ENCODE assay signal across 8 mouse cellular contexts in the genomic region with DNA sequence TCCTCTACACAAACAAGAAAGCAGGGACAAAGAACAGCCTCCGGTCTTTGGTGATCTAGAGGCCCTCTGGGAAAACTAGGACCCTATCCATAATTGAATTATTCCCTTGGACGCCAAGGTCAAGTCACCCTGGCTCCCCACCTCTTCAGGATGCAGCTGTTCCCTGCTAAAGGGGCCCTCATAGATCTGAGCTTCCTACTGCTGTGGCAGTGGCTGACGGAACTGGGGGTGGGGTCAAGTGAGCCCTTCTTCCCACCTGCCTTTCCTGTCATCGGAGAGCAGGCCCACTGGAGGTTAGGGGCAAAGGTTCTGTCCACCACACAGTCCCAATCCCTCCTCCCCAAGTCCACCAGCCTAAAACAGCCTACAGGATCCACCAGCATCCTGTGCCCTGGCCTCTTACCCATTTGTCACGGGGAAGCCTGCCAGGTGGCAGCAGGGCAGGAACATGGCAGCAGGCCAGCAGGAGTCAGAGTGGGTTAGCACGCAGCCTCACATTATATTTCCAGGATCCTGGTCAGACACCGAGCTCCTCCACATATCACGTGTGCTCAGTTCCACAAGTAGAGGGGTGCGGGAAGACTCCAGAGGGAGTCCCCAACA. TPM values are rescaled to one million over a fixed set of nuclear protein-coding genes. Genes with fewer than 3 reads are reported as not detected.
DNase-seq lines count a peak whose midpoint lies in the region; ATAC-seq and TF ChIP-seq lines count a peak whose summit lies in the region.

No protein-coding gene starts in this region.

- H3K79me2 ChIP-seq in myocyte (ENCODE audit: control insufficient read depth, insufficient read depth): no peaks in the 10 kb centered on the region

- no peaks in the 10 kb centered on the region for H3K27me3 ChIP-seq in hindbrain, embryonic 13.5 days
- no peaks in the 10 kb centered on the region for H3K27me3 ChIP-seq in limb, embryonic 15.5 days
- H3K27me3 ChIP-seq in myocyte (ENCODE audit: control insufficient read depth, insufficient read depth, insufficient read length): no peaks in the 10 kb centered on the region

- peak; percentile 88 for DNase-seq in MN1 (ENCODE audit: low spot score)
- peak; percentile 53 for DNase-seq in brain, embryonic 14.5 days (ENCODE audit: low read depth)
- DNase-seq in gastrocnemius, adult 2 months: peak; percentile 88
- DNase-seq in c-Kit-positive CD71-positive TER-119-positive erythroid progenitor cells, embryonic 14.5 days (ENCODE audit: low spot score): no peak

- peak overlapping the region; percentile 47 for H3K4me3 ChIP-seq in gastrocnemius, adult 2 months
- peak overlapping the region; percentile 12; the same call in 1 of the 2 replicates for H3K4me3 ChIP-seq in hindbrain, embryonic 13.5 days
- no peak overlapping the region for H3K4me3 ChIP-seq in limb, embryonic 15.5 days
- H3K4me3 ChIP-seq in myocyte: no peak overlapping the region

- H3ac ChIP-seq in myocyte (ENCODE audit: control insufficient read depth, insufficient read length): no peak overlapping the region

- peaks cover 79% of the 10 kb centered on the region for H3K4me1 ChIP-seq in hindbrain, embryonic 13.5 days (replicated peaks)
- H3K4me1 ChIP-seq in limb, embryonic 15.5 days: peaks cover 63% of the 10 kb centered on the region

- peak; percentile 2; the same call in 1 of the 2 replicates for ATAC-seq in hindbrain, embryonic 13.5 days (ENCODE audit: low FRiP score)
- ATAC-seq in limb, embryonic 15.5 days (ENCODE audit: insufficient number of reproducible peaks, low FRiP score, low TSS enrichment, low read depth): peak; percentile 33; the same call in 1 of the 2 replicates
- ATAC-seq in megakaryocyte-erythroid progenitor cell, adult 5-6 weeks (replicated peaks; ENCODE audit: low FRiP score, low TSS enrichment, poor library complexity, severe bottlenecking): no peak

- no peaks in the 10 kb centered on the region for H3K9me3 ChIP-seq in hindbrain, embryonic 13.5 days
- no peaks in the 10 kb centered on the region for H3K9me3 ChIP-seq in limb, embryonic 15.5 days

- H3K27ac ChIP-seq in gastrocnemius, adult 2 months: peak overlapping the region; percentile 89
- H3K27ac ChIP-seq in hindbrain, embryonic 13.5 days: peak overlapping the region; percentile 95
- peak overlapping the region; percentile 51; the same call in 1 of the 2 replicates for H3K27ac ChIP-seq in limb, embryonic 15.5 days

- TF ChIP-seq POLR2A in brain, embryonic 14.5 days (IDR thresholded peaks at IDR 0.05; ENCODE audit: borderline replicate concordance, extremely low read depth, insufficient read depth, insufficient read length, poor library complexity, severe bottlenecking): no peak
- TF ChIP-seq POLR2A in myocyte (IDR thresholded peaks at IDR 0.05; ENCODE audit: insufficient read length, low read depth): no peak

- 35% methylated on average over 9 of the region's 9 CpGs for WGBS in hindbrain, embryonic 13.5 days
- 46% methylated on average over 9 of the region's 9 CpGs for WGBS in limb, embryonic 15.5 days

- H3K4me2 ChIP-seq in hindbrain, embryonic 13.5 days: peak overlapping the region; percentile 50
- 0 out of 2 replicates have a peak overlapping the region, but pooled peaks have one; percentile 26 for H3K4me2 ChIP-seq in limb, embryonic 15.5 days
- peak overlapping the region; percentile 88 for H3K4me2 ChIP-seq in myocyte (ENCODE audit: low read depth)

- H3K9ac ChIP-seq in hindbrain, embryonic 13.5 days: peak overlapping the region; percentile 65
- H3K9ac ChIP-seq in limb, embryonic 15.5 days: no peak overlapping the region

- intact Hi-C loops in gastrocnemius, adult 2 months (cut with DNase I): no loop called here

- H3K36me3 ChIP-seq in hindbrain, embryonic 13.5 days: 0 out of 2 replicates have a peak, but pooled peaks cover 3% of the 10 kb centered on the region
- 0 out of 2 replicates have a peak, but pooled peaks cover 4% of the 10 kb centered on the region for H3K36me3 ChIP-seq in limb, embryonic 15.5 days
- H3K36me3 ChIP-seq in myocyte (ENCODE audit: control insufficient read depth, insufficient read depth): no peaks in the 10 kb centered on the region

- TF ChIP-seq CTCF in brain, embryonic 14.5 days (IDR thresholded peaks at IDR 0.05; ENCODE audit: borderline replicate concordance, extremely low read depth, insufficient read depth, insufficient read length): no peak
- no peak for TF ChIP-seq CTCF in gastrocnemius, adult 2 months (IDR thresholded peaks at IDR 0.05)

TF ChIP-seq in myocyte, 11 proteins besides CTCF, POLR2A, EP300 and RAD21:
- TF ChIP-seq MYOD1 (IDR thresholded peaks at IDR 0.05; ENCODE audit: control insufficient read depth in 1 of 3, insufficient read length in 2 of 3, low read depth in 2 of 3) (peak in 2 of 3 experiments; percentile 39 to 51), POLR2AphosphoS2 (IDR thresholded peaks at IDR 0.05; ENCODE audit: insufficient read length, low read depth) (no peak), MYOG (IDR thresholded peaks at IDR 0.05; ENCODE audit: control insufficient read depth in 1 of 3, insufficient read depth in 1 of 3, insufficient read length in 2 of 3, low read depth in 2 of 3) (peak in 1 of 3 experiments; percentile 40)

RNA-seq across cellular contexts. Expression of gene Tbc1d16, which starts 12.3 kb away (rescaled TPM):
- polyA plus RNA-seq in brain, embryonic 14.5 days (2012; rRNA removed): 69.8 and 99.3 TPM in 2 replicates
- 10 to 100 TPM; 30.7 to 36.6 TPM for total RNA-seq in gastrocnemius, adult 2 months (2021)
- polyA plus RNA-seq in hindbrain, embryonic 13.5 days (2015; fragmentation: Nextera tagmentation; extraction: Ambion mirVana): 57.4 and 61.1 TPM in 2 replicates
- 17.4 and 18.3 TPM in 2 replicates for polyA plus RNA-seq in limb, embryonic 15.5 days (2015; fragmentation: Nextera tagmentation; extraction: Ambion mirVana)
- 8.5 TPM for polyA plus RNA-seq in myocyte (2012; fragmentation: generic; extraction: Trizol)
- 0.35 and 1.2 TPM in 2 replicates for total RNA-seq in megakaryocyte-erythroid progenitor cell, adult 5-6 weeks (2014; fragmentation: Nextera tagmentation)
- total RNA-seq in megakaryocyte-erythroid progenitor cell, adult 5-6 weeks (2017): 0.61 and 2.0 TPM in 2 replicates

RNA-seq across cellular contexts. Expression of gene Ccdc40, which starts 12.4 kb away (rescaled TPM):
- polyA plus RNA-seq in brain, embryonic 14.5 days (2012; rRNA removed): 11.0 and 17.0 TPM in 2 replicates
- total RNA-seq in gastrocnemius, adult 2 months (2021): not detected
- 14.6 and 18.0 TPM in 2 replicates for polyA plus RNA-seq in hindbrain, embryonic 13.5 days (2015; fragmentation: Nextera tagmentation; extraction: Ambion mirVana)
- polyA plus RNA-seq in limb, embryonic 15.5 days (2015; fragmentation: Nextera tagmentation; extraction: Ambion mirVana): 1.9 and 2.2 TPM in 2 replicates
- 0.07 TPM for polyA plus RNA-seq in myocyte (2012; fragmentation: generic; extraction: Trizol)
- total RNA-seq in megakaryocyte-erythroid progenitor cell, adult 5-6 weeks (2014; fragmentation: Nextera tagmentation): 6.4 and 8.6 TPM in 2 replicates
- total RNA-seq in megakaryocyte-erythroid progenitor cell, adult 5-6 weeks (2017): 4.3 and 13.1 TPM in 2 replicates

RNA-seq across cellular contexts. Expression of gene Gaa, which starts 51.7 kb away (rescaled TPM):
- polyA plus RNA-seq in brain, embryonic 14.5 days (2012; rRNA removed): 93.3 and 102 TPM in 2 replicates
- total RNA-seq in gastrocnemius, adult 2 months (2021): 100 to 1,000 TPM; 148 to 177 TPM
- polyA plus RNA-seq in hindbrain, embryonic 13.5 days (2015; fragmentation: Nextera tagmentation; extraction: Ambion mirVana): 59.6 and 62.3 TPM in 2 replicates
- 82.0 and 90.8 TPM in 2 replicates for polyA plus RNA-seq in limb, embryonic 15.5 days (2015; fragmentation: Nextera tagmentation; extraction: Ambion mirVana)
- 86.4 TPM for polyA plus RNA-seq in myocyte (2012; fragmentation: generic; extraction: Trizol)
- 33.7 and 44.1 TPM in 2 replicates for total RNA-seq in megakaryocyte-erythroid progenitor cell, adult 5-6 weeks (2014; fragmentation: Nextera tagmentation)
- 22.6 and 34.2 TPM in 2 replicates for total RNA-seq in megakaryocyte-erythroid progenitor cell, adult 5-6 weeks (2017)

Comparison
In these comparisons a context has a peak if more than half of its experiments do, and no peak if none do; other contexts are left out.
1. H3K4me3 ChIP-seq: peak in gastrocnemius, adult 2 months (single experiment) and hindbrain, embryonic 13.5 days (single experiment); none in limb, embryonic 15.5 days (single experiment) and myocyte (single experiment).
2. H3K4me2 ChIP-seq: peak in every context shown above with its lines; median percentile 88 in myocyte; 50 in hindbrain, embryonic 13.5 days; 26 in limb, embryonic 15.5 days.
3. Peak in every context shown above with its lines, with median percentiles within 50 percentile points of each other: H3K27ac ChIP-seq.